Mouse (Mus musculus): ENCODE results near the gene Scn4b.

Scn4b gene

GRCm38 (mm10) chr9:45126941-45127340 lies 11.3 kb upstream of the Scn4b start:
- DNase-seq (ENCODE audit: low spot score in 2 of 2) = no peak

GRCm38 (mm10) chr9:45130119-45130518 lies 8.1 kb upstream of the Scn4b start:
- no peak for DNase-seq (ENCODE audit: low spot score in 2 of 2)

- peak; percentile 36 to 56 for DNase-seq (ENCODE audit: low spot score in 2 of 2)
Observed at GRCm38 (mm10) chr9:45133484-45134310, 4.5 kb upstream of the Scn4b start.

- DNase-seq (ENCODE audit: low spot score in 2 of 2) = no peak
Observed at GRCm38 (mm10) chr9:45136442-45137169, 1.6 kb upstream of the Scn4b start.

GRCm38 (mm10) chr9:45139082-45139481 lies 887 bp downstream of the Scn4b start:
- DNase-seq (ENCODE audit: low spot score in 2 of 2) = no peak

GRCm38 (mm10) chr9:45140945-45141344 lies 2.8 kb downstream of the Scn4b start:
- no peak for DNase-seq (ENCODE audit: low spot score in 2 of 2)

GRCm38 (mm10) chr9:45142686-45143085 lies 4.5 kb downstream of the Scn4b start:
- no peak for DNase-seq (ENCODE audit: low spot score in 2 of 2)

GRCm38 (mm10) chr9:45145533-45146266 lies 7.5 kb downstream of the Scn4b start:
- DNase-seq (ENCODE audit: low spot score in 2 of 2) = no peak

GRCm38 (mm10) chr9:45146267-45146597 lies 8.0 kb downstream of the Scn4b start:
- peak; percentile 20 to 63 for DNase-seq (ENCODE audit: low spot score in 2 of 2)

GRCm38 (mm10) chr9:45150933-45151332 lies 12.7 kb downstream of the Scn4b start:
- DNase-seq (ENCODE audit: low spot score in 2 of 2) = no peak

- DNase-seq (ENCODE audit: low spot score in 2 of 2) = no peak
Observed at GRCm38 (mm10) chr9:45153361-45153760, 15.2 kb downstream of the Scn4b start.

- no peak for DNase-seq (ENCODE audit: low spot score in 2 of 2)
Observed at GRCm38 (mm10) chr9:45167903-45168302, 29.7 kb downstream of the Scn4b start.

GRCm38 (mm10) chr9:45170150-45170549 lies 32.0 kb downstream of the Scn4b start:
- no peak for DNase-seq (ENCODE audit: low spot score in 2 of 2)

GRCm38 (mm10) chr9:45171073-45171610 lies 32.9 kb downstream of the Scn4b start:
- no peak for DNase-seq (ENCODE audit: low spot score in 2 of 2)

GRCm38 (mm10) chr9:45173475-45173874 lies 35.3 kb downstream of the Scn4b start:
- DNase-seq (ENCODE audit: low spot score in 2 of 2) = no peak

GRCm38 (mm10) chr9:45179282-45179681 lies 41.1 kb downstream of the Scn4b start:
- no peak for DNase-seq (ENCODE audit: low spot score in 2 of 2)

GRCm38 (mm10) chr9:45181770-45182169 lies 43.6 kb downstream of the Scn4b start, which contains the start of gene BC049352:
BC049352 (plus strand) TSS chr9:45182007.
- DNase-seq (ENCODE audit: low spot score in 2 of 2) = no peak

- no peak for DNase-seq (ENCODE audit: low spot score in 2 of 2)
Observed at GRCm38 (mm10) chr9:45182521-45182920, 44.3 kb downstream of the Scn4b start.

- DNase-seq (ENCODE audit: low spot score in 2 of 2) = no peak
Observed at GRCm38 (mm10) chr9:45183266-45183665, 45.1 kb downstream of the Scn4b start.

GRCm38 (mm10) chr9:45185250-45185649 lies 47.1 kb downstream of the Scn4b start:
- DNase-seq (ENCODE audit: low spot score in 2 of 2) = no peak

- DNase-seq (ENCODE audit: low spot score in 2 of 2) = no peak
Observed at GRCm38 (mm10) chr9:45188570-45189563, 50.7 kb downstream of the Scn4b start.
